In genomic region chr11:6063065-6063464, GRCm38 (mm10) we compare ENCODE assay signal across 18 mouse cellular contexts. TPM values are rescaled to one million over a fixed set of nuclear protein-coding genes. Genes with fewer than 3 reads are reported as not detected.
DNase-seq lines count a peak whose midpoint lies in the region; ATAC-seq and TF ChIP-seq lines count a peak whose summit lies in the region.
"Had no signal": no experiment of that assay in that cellular context is flagged by ENCODE, and none has a peak within 500 bp of the region (broad histone marks: within the 10 kb centered on the region; RNA-seq: fewer than 3 reads in every experiment).

No protein-coding gene starts in this region.

- peak overlapping the region; percentile 88 for H3K4me3 ChIP-seq in hindbrain, embryonic 15.5 days
- H3K4me3 ChIP-seq in hindbrain, embryonic 11.5 days (ENCODE audit: low read depth, low read length), result no peak overlapping the region
- peak overlapping the region; percentile 53; the same call in 1 of the 2 replicates for H3K4me3 ChIP-seq in forebrain, embryonic 14.5 days (ENCODE audit: low read depth, low read length)
- H3K4me3 ChIP-seq in midbrain, postnatal 0 days (ENCODE audit: low read depth, low read length), result peak overlapping the region; percentile 90
- H3K4me3 ChIP-seq: heart, embryonic 10.5 days had no signal

- peak overlapping the region; percentile 67 for H3K4me2 ChIP-seq in hindbrain, embryonic 15.5 days
- H3K4me2 ChIP-seq in hindbrain, embryonic 11.5 days (replicated peaks; ENCODE audit: low read depth, low read length), result no peak overlapping the region
- H3K4me2 ChIP-seq in forebrain, embryonic 14.5 days (ENCODE audit: low read length), result peak overlapping the region; percentile 57
- peak overlapping the region; percentile 74 for H3K4me2 ChIP-seq in midbrain, postnatal 0 days (ENCODE audit: low read depth, low read length, poor library complexity, severe bottlenecking)

- no peak for ATAC-seq in hindbrain, embryonic 15.5 days (ENCODE audit: low FRiP score, low read depth)
- no peak for ATAC-seq in hindbrain, embryonic 11.5 days (ENCODE audit: low FRiP score)
- no peak for ATAC-seq in forebrain, embryonic 14.5 days
- ATAC-seq in midbrain, postnatal 0 days (ENCODE audit: low FRiP score), result no peak

- H3K9me3 ChIP-seq in hindbrain, embryonic 15.5 days, result no peaks in the 10 kb centered on the region
- H3K9me3 ChIP-seq in hindbrain, embryonic 11.5 days (ENCODE audit: control insufficient read depth, low read length), result no peaks in the 10 kb centered on the region
- H3K9me3 ChIP-seq in forebrain, embryonic 14.5 days (replicated peaks; ENCODE audit: control insufficient read depth, low read length), result no peaks in the 10 kb centered on the region
- no peaks in the 10 kb centered on the region for H3K9me3 ChIP-seq in midbrain, postnatal 0 days (ENCODE audit: low read length)
- H3K9me3 ChIP-seq: heart, embryonic 10.5 days had no signal

- no peaks in the 10 kb centered on the region for H3K36me3 ChIP-seq in hindbrain, embryonic 15.5 days
- H3K36me3 ChIP-seq in hindbrain, embryonic 11.5 days (ENCODE audit: control insufficient read depth, insufficient read depth, low read length), result no peaks in the 10 kb centered on the region
- H3K36me3 ChIP-seq in forebrain, embryonic 14.5 days (ENCODE audit: control insufficient read depth, insufficient read depth, low read length), result no peaks in the 10 kb centered on the region
- H3K36me3 ChIP-seq in midbrain, postnatal 0 days (ENCODE audit: insufficient read depth, low read length), result no peaks in the 10 kb centered on the region
- H3K36me3 ChIP-seq: heart, embryonic 10.5 days had no signal

- DNase-seq in cerebellum, adult 9-11 months, result peak; percentile 60
- DNase-seq in cerebellum, postnatal 4 days (ENCODE audit: low spot score in 2 of 2), result no peak
- DNase-seq in hindbrain, embryonic 11.5 days (ENCODE audit: low spot score), result no peak
- no peak for DNase-seq in forebrain, embryonic 14.5 days (ENCODE audit: low spot score)
- no peak for DNase-seq in midbrain, postnatal 0 days (ENCODE audit: low spot score)
- no peak for DNase-seq in ovary, postnatal 10 days (ENCODE audit: low spot score)
- DNase-seq in embryo, embryonic 9.5 days (ENCODE audit: extremely low spot score), result no peak
- DNase-seq: adrenal gland, adult 2 months; embryo, embryonic 11 days; gastrocnemius, postnatal 14 days; heart, postnatal 14 days; kidney, postnatal 4 days; liver; lung, adult 18-20 months; lung, postnatal 36 days; right cerebral cortex, postnatal 4 days had no signal

- 80% methylated on average over 7 of the region's 7 CpGs for WGBS in hindbrain, embryonic 15.5 days
- WGBS in hindbrain, embryonic 11.5 days, result 90% methylated on average over 7 of the region's 7 CpGs
- WGBS in forebrain, embryonic 14.5 days, result 82% methylated on average over 7 of the region's 7 CpGs
- WGBS in midbrain, postnatal 0 days, result 90% methylated on average over 7 of the region's 7 CpGs

- H3K27ac ChIP-seq in hindbrain, embryonic 15.5 days (replicated peaks), result no peak overlapping the region
- H3K27ac ChIP-seq in hindbrain, embryonic 11.5 days (ENCODE audit: low read depth, low read length), result no peak overlapping the region
- H3K27ac ChIP-seq in forebrain, embryonic 14.5 days (ENCODE audit: low read depth, low read length), result no peak overlapping the region
- H3K27ac ChIP-seq in midbrain, postnatal 0 days (ENCODE audit: low read depth, low read length), result no peak overlapping the region
- H3K27ac ChIP-seq: heart, embryonic 10.5 days had no signal

- peaks cover 38% of the 10 kb centered on the region for H3K4me1 ChIP-seq in hindbrain, embryonic 15.5 days (replicated peaks)
- H3K4me1 ChIP-seq in hindbrain, embryonic 11.5 days (replicated peaks; ENCODE audit: control insufficient read depth, insufficient read depth, low read length), result peaks cover 5% of the 10 kb centered on the region; the same call in 1 of the 2 replicates
- H3K4me1 ChIP-seq in forebrain, embryonic 14.5 days (ENCODE audit: control insufficient read depth, insufficient read depth, low read length), result no peaks in the 10 kb centered on the region; the same call in 1 of the 2 replicates
- peaks cover 17% of the 10 kb centered on the region; the same call in 1 of the 2 replicates for H3K4me1 ChIP-seq in midbrain, postnatal 0 days (ENCODE audit: insufficient read depth, low read length)

- no peak overlapping the region for H3K9ac ChIP-seq in hindbrain, embryonic 15.5 days
- no peak overlapping the region for H3K9ac ChIP-seq in hindbrain, embryonic 11.5 days (ENCODE audit: low read depth, low read length)
- no peak overlapping the region for H3K9ac ChIP-seq in forebrain, embryonic 14.5 days (ENCODE audit: low read length)
- H3K9ac ChIP-seq in midbrain, postnatal 0 days (replicated peaks; ENCODE audit: low read length, poor library complexity, severe bottlenecking), result 0 out of 2 replicates have a peak overlapping the region, but pooled peaks have one; percentile 93

- TF ChIP-seq CTCF in midbrain, postnatal 0 days (IDR thresholded peaks at IDR 0.05), result no peak

- peaks cover 12% of the 10 kb centered on the region for H3K27me3 ChIP-seq in hindbrain, embryonic 15.5 days
- peaks cover 53% of the 10 kb centered on the region for H3K27me3 ChIP-seq in hindbrain, embryonic 11.5 days (ENCODE audit: control insufficient read depth, insufficient read depth, low read length)
- H3K27me3 ChIP-seq in forebrain, embryonic 14.5 days (replicated peaks; ENCODE audit: control insufficient read depth, insufficient read depth, low read length), result peaks cover 50% of the 10 kb centered on the region
- no peaks in the 10 kb centered on the region for H3K27me3 ChIP-seq in midbrain, postnatal 0 days (ENCODE audit: insufficient read depth, low read length)

RNA-seq across cellular contexts. Expression of gene Camk2b, which starts 3.1 kb away (rescaled TPM):
- 125 and 145 TPM in 2 replicates for polyA plus RNA-seq in hindbrain, embryonic 15.5 days (2015; fragmentation: Nextera tagmentation; extraction: Ambion mirVana)
- 3.4 and 3.6 TPM in 2 replicates for polyA plus RNA-seq in hindbrain, embryonic 11.5 days (2014; fragmentation: Nextera tagmentation; extraction: Ambion mirVana)
- polyA plus RNA-seq in forebrain, embryonic 14.5 days (2014; fragmentation: Nextera tagmentation; extraction: Ambion mirVana), result 51.6 and 87.1 TPM in 2 replicates
- 195 and 225 TPM in 2 replicates for total RNA-seq in midbrain, postnatal 0 days (2014; rRNA removed)
- 199 and 208 TPM in 2 replicates for polyA plus RNA-seq in midbrain, postnatal 0 days (2015; fragmentation: Nextera tagmentation; extraction: Ambion mirVana)

Comparison
In these comparisons a context has a peak if more than half of its experiments do, and no peak if none do; other contexts are left out.
1. RNA of gene Camk2b, which starts 3.1 kb away (polyA plus RNA-seq): 199 to 208 TPM in midbrain, postnatal 0 days, 125 to 145 TPM in hindbrain, embryonic 15.5 days and 51.6 to 87.1 TPM in forebrain, embryonic 14.5 days; 3.4 to 3.6 TPM in hindbrain, embryonic 11.5 days; every median in the first group is over 10 times any median in the second.